Mouse (Mus musculus): ENCODE data around the gene Card9. TPM values are rescaled to one million over a fixed set of nuclear protein-coding genes. Genes with fewer than 3 reads are reported as not detected.
A peak's percentile ranks its signal among the peaks of the same experiment; 100 is the strongest.

Gene Card9
- total and polyA plus RNA-seq, 2 experiments from 2014 or later, result 0.31 to 1.5 TPM

- H3K27me3 ChIP-seq (ENCODE audit: control insufficient read depth, insufficient read depth, low read length), result no peaks in the 10 kb centered on the region
- H3K4me3 ChIP-seq (ENCODE audit: low read depth, low read length), result no peak overlapping the region
- 0 out of 2 replicates have a peak overlapping the region, but pooled peaks have one; percentile 8 for H3K9ac ChIP-seq (replicated peaks; ENCODE audit: low read depth, low read length)
- TF ChIP-seq EP300 (IDR thresholded peaks at IDR 0.05; ENCODE audit: low read depth) (0 out of 2 replicates have a peak, but pooled peaks have one; percentile 10), CTCF (IDR thresholded peaks at IDR 0.05; ENCODE audit: low read depth) (peak; percentile 95)
- H3K4me1 ChIP-seq (ENCODE audit: control insufficient read depth, insufficient read depth), result peaks cover 27% of the 10 kb centered on the region; the same call in 1 of the 2 replicates
- ATAC-seq (ENCODE audit: insufficient read depth, low read depth) (peak; percentile 73), DNase-seq (ENCODE audit: low spot score) (peak; percentile 72)
- H3K9me3 ChIP-seq (replicated peaks; ENCODE audit: control insufficient read depth, low read length), result no peaks in the 10 kb centered on the region
- H3K36me3 ChIP-seq (replicated peaks; ENCODE audit: control insufficient read depth, insufficient read depth, low read length), result peaks cover 34% of the 10 kb centered on the region
- no peak overlapping the region for H3K4me2 ChIP-seq (ENCODE audit: low read depth, low read length)
- peak overlapping the region; percentile 77 for H3K27ac ChIP-seq (ENCODE audit: low read depth)
- WGBS, result 54% methylated on average over 15 of the region's 15 CpGs
Observed at GRCm38 (mm10) chr2:26325386-26326181, 35.1 kb downstream of the Card9 start.

- DNase-seq (ENCODE audit: low spot score), result peak; percentile 80
- Histone ChIP-seq H3K4me1 (ENCODE audit: control insufficient read depth, insufficient read depth) (peaks cover 22% of the 10 kb centered on the region; the same call in 1 of the 2 replicates), H3K9me3 (replicated peaks; ENCODE audit: control insufficient read depth, low read length) (no peaks in the 10 kb centered on the region), H3K36me3 (replicated peaks; ENCODE audit: control insufficient read depth, insufficient read depth, low read length) (peaks cover 34% of the 10 kb centered on the region), H3K27me3 (ENCODE audit: control insufficient read depth, insufficient read depth, low read length) (no peaks in the 10 kb centered on the region), H3K4me3 (ENCODE audit: low read depth, low read length) (no peak overlapping the region), H3K4me2 (ENCODE audit: low read depth, low read length) (no peak overlapping the region), H3K27ac (ENCODE audit: low read depth) (peak overlapping the region; percentile 77), H3K9ac (replicated peaks; ENCODE audit: low read depth, low read length) (no peak overlapping the region)
- 15% methylated on average over 2 of the region's 2 CpGs for WGBS
- peak; percentile 28 for ATAC-seq (ENCODE audit: insufficient read depth, low read depth)
- peak; percentile 82 for TF ChIP-seq CTCF (IDR thresholded peaks at IDR 0.05; ENCODE audit: low read depth)
- TF ChIP-seq EP300 (IDR thresholded peaks at IDR 0.05; ENCODE audit: low read depth), result 0 out of 2 replicates have a peak, but pooled peaks have one; percentile 59
Observed at GRCm38 (mm10) chr2:26324917-26325316, 35.8 kb downstream of the Card9 start.

GRCm38 (mm10) chr2:26323589-26324325 lies 37.0 kb downstream of the Card9 start:
- Histone ChIP-seq H3K27me3 (ENCODE audit: control insufficient read depth, insufficient read depth, low read length) (no peaks in the 10 kb centered on the region), H3K36me3 (replicated peaks; ENCODE audit: control insufficient read depth, insufficient read depth, low read length) (peaks cover 34% of the 10 kb centered on the region), H3K4me2 (ENCODE audit: low read depth, low read length) (no peak overlapping the region), H3K9ac (replicated peaks; ENCODE audit: low read depth, low read length) (no peak overlapping the region), H3K4me1 (ENCODE audit: control insufficient read depth, insufficient read depth) (peaks cover 21% of the 10 kb centered on the region; the same call in 1 of the 2 replicates), H3K27ac (ENCODE audit: low read depth) (peak overlapping the region; percentile 77), H3K4me3 (ENCODE audit: low read depth, low read length) (no peak overlapping the region), H3K9me3 (replicated peaks; ENCODE audit: control insufficient read depth, low read length) (no peaks in the 10 kb centered on the region)
- ATAC-seq (ENCODE audit: insufficient read depth, low read depth) (peak; percentile 59), DNase-seq (ENCODE audit: low spot score) (peak; percentile 56)
- TF ChIP-seq EP300 (IDR thresholded peaks at IDR 0.05; ENCODE audit: low read depth) (peak; percentile 75; the same call in 1 of the 2 replicates), CTCF (IDR thresholded peaks at IDR 0.05; ENCODE audit: low read depth) (no peak)
- 51% methylated on average over 13 of the region's 13 CpGs for WGBS

GRCm38 (mm10) chr2:26320245-26321185 lies 40.2 kb downstream of the Card9 start:
- WGBS, result 76% methylated on average over 14 of the region's 14 CpGs
- Histone ChIP-seq H3K4me2 (ENCODE audit: low read depth, low read length) (no peak overlapping the region), H3K4me3 (ENCODE audit: low read depth, low read length) (no peak overlapping the region), H3K27me3 (ENCODE audit: control insufficient read depth, insufficient read depth, low read length) (no peaks in the 10 kb centered on the region), H3K36me3 (replicated peaks; ENCODE audit: control insufficient read depth, insufficient read depth, low read length) (peaks cover 17% of the 10 kb centered on the region; the same call in 1 of the 2 replicates), H3K4me1 (ENCODE audit: control insufficient read depth, insufficient read depth) (peaks cover 40% of the 10 kb centered on the region), H3K9ac (replicated peaks; ENCODE audit: low read depth, low read length) (no peak overlapping the region), H3K27ac (ENCODE audit: low read depth) (no peak overlapping the region), H3K9me3 (replicated peaks; ENCODE audit: control insufficient read depth, low read length) (no peaks in the 10 kb centered on the region)
- ATAC-seq (ENCODE audit: insufficient read depth, low read depth) (no peak), DNase-seq (ENCODE audit: low spot score) (no peak)
- TF ChIP-seq EP300 (IDR thresholded peaks at IDR 0.05; ENCODE audit: low read depth), result no peak
- TF ChIP-seq CTCF (IDR thresholded peaks at IDR 0.05; ENCODE audit: low read depth), result no peak

Measured in heart, postnatal 0 days (tissue).